ENCODE assay signal across 18 mouse cellular contexts in genomic region chr13:80000214-80000613, GRCm38 (mm10).
DNase-seq lines count a peak whose midpoint lies in the region; ATAC-seq and TF ChIP-seq lines count a peak whose summit lies in the region.
"Had no signal": no experiment of that assay in that cellular context is flagged by ENCODE, and none has a peak within 500 bp of the region (broad histone marks: within the 10 kb centered on the region; RNA-seq: fewer than 3 reads in every experiment).

No protein-coding gene starts in this region.

- no peaks in the 10 kb centered on the region for H3K36me3 ChIP-seq in midbrain, embryonic 10.5 days
- no peaks in the 10 kb centered on the region for H3K36me3 ChIP-seq in midbrain, embryonic 14.5 days (ENCODE audit: control insufficient read depth, insufficient read depth, low read length)
- H3K36me3 ChIP-seq in hindbrain, embryonic 15.5 days, result no peaks in the 10 kb centered on the region
- no peaks in the 10 kb centered on the region for H3K36me3 ChIP-seq in midbrain, postnatal 0 days (ENCODE audit: insufficient read depth, low read length)
- H3K36me3 ChIP-seq in intestine, embryonic 16.5 days (ENCODE audit: control insufficient read depth, insufficient read depth, low read length), result no peaks in the 10 kb centered on the region
- H3K36me3 ChIP-seq: embryonic facial prominence, embryonic 12.5 days; heart, embryonic 13.5 days; kidney, embryonic 15.5 days; liver, embryonic 15.5 days had no signal

- no peak overlapping the region for H3K4me2 ChIP-seq in midbrain, embryonic 14.5 days (ENCODE audit: low read length)
- no peak overlapping the region for H3K4me2 ChIP-seq in hindbrain, embryonic 15.5 days
- H3K4me2 ChIP-seq in midbrain, postnatal 0 days (ENCODE audit: low read depth, low read length, poor library complexity, severe bottlenecking), result no peak overlapping the region
- H3K4me2 ChIP-seq in intestine, embryonic 16.5 days (ENCODE audit: low read depth, low read length), result no peak overlapping the region
- H3K4me2 ChIP-seq: embryonic facial prominence, embryonic 12.5 days; heart, embryonic 13.5 days; kidney, embryonic 15.5 days; liver, embryonic 15.5 days had no signal

- no peak for ATAC-seq in midbrain, embryonic 14.5 days (ENCODE audit: low FRiP score, low TSS enrichment)
- peak; percentile 54; the same call in 1 of the 2 replicates for ATAC-seq in hindbrain, embryonic 15.5 days (ENCODE audit: low FRiP score, low read depth)
- no peak for ATAC-seq in midbrain, postnatal 0 days (ENCODE audit: low FRiP score)
- no peak for ATAC-seq in intestine, embryonic 16.5 days
- no peak for ATAC-seq in erythroid progenitor cell, adult 5-6 weeks (replicated peaks; ENCODE audit: low FRiP score, poor library complexity, severe bottlenecking)

- H3K27me3 ChIP-seq in midbrain, embryonic 10.5 days (ENCODE audit: low read depth, poor library complexity, severe bottlenecking), result no peaks in the 10 kb centered on the region
- no peaks in the 10 kb centered on the region for H3K27me3 ChIP-seq in midbrain, embryonic 14.5 days (ENCODE audit: control insufficient read depth, insufficient read depth, low read length)
- H3K27me3 ChIP-seq in hindbrain, embryonic 15.5 days, result no peaks in the 10 kb centered on the region
- no peaks in the 10 kb centered on the region for H3K27me3 ChIP-seq in midbrain, postnatal 0 days (ENCODE audit: insufficient read depth, low read length)
- H3K27me3 ChIP-seq in intestine, embryonic 16.5 days (replicated peaks; ENCODE audit: control insufficient read depth, insufficient read depth, low read length), result no peaks in the 10 kb centered on the region
- H3K27me3 ChIP-seq: embryonic facial prominence, embryonic 12.5 days; heart, embryonic 13.5 days; kidney, embryonic 15.5 days; liver, embryonic 15.5 days had no signal

- H3K9me3 ChIP-seq in midbrain, embryonic 10.5 days (replicated peaks), result no peaks in the 10 kb centered on the region
- H3K9me3 ChIP-seq in midbrain, embryonic 14.5 days (ENCODE audit: control insufficient read depth, low read length), result no peaks in the 10 kb centered on the region
- H3K9me3 ChIP-seq in hindbrain, embryonic 15.5 days, result no peaks in the 10 kb centered on the region
- H3K9me3 ChIP-seq in midbrain, postnatal 0 days (ENCODE audit: low read length), result no peaks in the 10 kb centered on the region
- H3K9me3 ChIP-seq in intestine, embryonic 16.5 days (ENCODE audit: control insufficient read depth, low read length), result no peaks in the 10 kb centered on the region
- H3K9me3 ChIP-seq: embryonic facial prominence, embryonic 12.5 days; heart, embryonic 13.5 days; kidney, embryonic 15.5 days; liver, embryonic 15.5 days had no signal

- H3K27ac ChIP-seq in midbrain, embryonic 10.5 days (replicated peaks), result 0 out of 2 replicates have a peak overlapping the region, but pooled peaks have one; percentile 50
- H3K27ac ChIP-seq in midbrain, embryonic 14.5 days (replicated peaks; ENCODE audit: low read depth, low read length), result no peak overlapping the region
- no peak overlapping the region for H3K27ac ChIP-seq in hindbrain, embryonic 15.5 days (replicated peaks)
- H3K27ac ChIP-seq in midbrain, postnatal 0 days (ENCODE audit: low read depth, low read length), result no peak overlapping the region
- H3K27ac ChIP-seq in intestine, embryonic 16.5 days (ENCODE audit: low read length), result no peak overlapping the region
- H3K27ac ChIP-seq in layer of hippocampus, adult 2 months, result no peak overlapping the region
- H3K27ac ChIP-seq: embryonic facial prominence, embryonic 12.5 days; heart, embryonic 13.5 days; kidney, embryonic 15.5 days; liver, embryonic 15.5 days had no signal

- no peak overlapping the region for H3K9ac ChIP-seq in midbrain, embryonic 14.5 days (replicated peaks; ENCODE audit: low read length)
- H3K9ac ChIP-seq in hindbrain, embryonic 15.5 days, result no peak overlapping the region
- no peak overlapping the region for H3K9ac ChIP-seq in midbrain, postnatal 0 days (replicated peaks; ENCODE audit: low read length, poor library complexity, severe bottlenecking)
- no peak overlapping the region for H3K9ac ChIP-seq in intestine, embryonic 16.5 days (ENCODE audit: low read depth, low read length)
- H3K9ac ChIP-seq: embryonic facial prominence, embryonic 12.5 days; heart, embryonic 13.5 days; kidney, embryonic 15.5 days; liver, embryonic 15.5 days had no signal

- peaks cover 19% of the 10 kb centered on the region for H3K4me1 ChIP-seq in midbrain, embryonic 10.5 days
- no peaks in the 10 kb centered on the region for H3K4me1 ChIP-seq in midbrain, embryonic 14.5 days (ENCODE audit: control insufficient read depth, insufficient read depth, low read length)
- H3K4me1 ChIP-seq in hindbrain, embryonic 15.5 days (replicated peaks), result 0 out of 2 replicates have a peak, but pooled peaks cover 2% of the 10 kb centered on the region
- no peaks in the 10 kb centered on the region for H3K4me1 ChIP-seq in midbrain, postnatal 0 days (ENCODE audit: insufficient read depth, low read length)
- no peaks in the 10 kb centered on the region for H3K4me1 ChIP-seq in intestine, embryonic 16.5 days (ENCODE audit: control insufficient read depth, insufficient read depth, low read length)
- H3K4me1 ChIP-seq: embryonic facial prominence, embryonic 12.5 days; heart, embryonic 13.5 days; kidney, embryonic 15.5 days; liver, embryonic 15.5 days had no signal

- no peak for TF ChIP-seq CTCF in midbrain, postnatal 0 days (IDR thresholded peaks at IDR 0.05)
- no peak for TF ChIP-seq CTCF in layer of hippocampus, adult 2 months (conservative IDR thresholded peaks at IDR 0.05)

- no peak overlapping the region for H3K4me3 ChIP-seq in midbrain, embryonic 10.5 days
- no peak overlapping the region for H3K4me3 ChIP-seq in midbrain, embryonic 14.5 days (replicated peaks; ENCODE audit: low read depth, low read length)
- H3K4me3 ChIP-seq in hindbrain, embryonic 15.5 days, result no peak overlapping the region
- H3K4me3 ChIP-seq in midbrain, postnatal 0 days (ENCODE audit: low read depth, low read length), result no peak overlapping the region
- no peak overlapping the region for H3K4me3 ChIP-seq in intestine, embryonic 16.5 days (ENCODE audit: low read length)
- H3K4me3 ChIP-seq in layer of hippocampus, adult 2 months, result no peak overlapping the region
- H3K4me3 ChIP-seq: embryonic facial prominence, embryonic 12.5 days; heart, embryonic 13.5 days; kidney, embryonic 15.5 days; liver, embryonic 15.5 days; myocyte had no signal

- peak; percentile 15 for DNase-seq in midbrain, embryonic 10.5 days (ENCODE audit: low spot score)
- DNase-seq in midbrain, embryonic 14.5 days, result no peak
- peak; percentile 3 for DNase-seq in midbrain, postnatal 0 days (ENCODE audit: low spot score)
- no peak for DNase-seq in layer of hippocampus, adult 2 months (ENCODE audit: low spot score in 2 of 2)
- DNase-seq in thymus, postnatal 0 days (ENCODE audit: low spot score), result no peak
- DNase-seq: cerebellum, adult 2 months; layer of hippocampus, adult 9-11 months; left cerebral cortex, postnatal 4 days; lung, postnatal 4 days; right cerebral cortex, adult 18-20 months had no signal

- 56% methylated on average over 6 of the region's 6 CpGs for WGBS in midbrain, embryonic 10.5 days
- WGBS in midbrain, embryonic 14.5 days, result 34% methylated on average over 6 of the region's 6 CpGs
- WGBS in hindbrain, embryonic 15.5 days, result 26% methylated on average over 6 of the region's 6 CpGs
- 43% methylated on average over 6 of the region's 6 CpGs for WGBS in midbrain, postnatal 0 days
- WGBS in intestine, embryonic 16.5 days, result 73% methylated on average over 6 of the region's 6 CpGs

Comparison
In these comparisons a context has a peak if more than half of its experiments do, and no peak if none do; other contexts are left out.
1. DNase-seq: peak in midbrain, embryonic 10.5 days (single experiment) and midbrain, postnatal 0 days (single experiment); none in midbrain, embryonic 14.5 days (single experiment), layer of hippocampus, adult 2 months (0 of 2) and thymus, postnatal 0 days (single experiment).